Mouse (Mus musculus) gastrocnemius, postnatal 10 days (tissue): Measurements from ENCODE around the gene St8sia2. TPM values are rescaled to one million over a fixed set of nuclear protein-coding genes. Genes with fewer than 3 reads are reported as not detected.
"Not testable (repeated sequence)": the region's sequence is repeated elsewhere in the genome, so short reads cannot be mapped to it uniquely, and the experiment has no call there.

Experiments
- DNase-seq: peaks from one replicate; pipeline ENCODE4 v3.0.0; 2021; ENCODE audit warnings: mixed read lengths
- total RNA-seq, 2 experiments: library from RNA; stranded (reverse); gene quantifications; 2 replicates each; pipeline ENCODE4 v1.2.3; 2021

Gene St8sia2
- total RNA-seq, 2 experiments from 2014 or later, result 6.1 to 6.5 TPM

GRCm38 (mm10) chr7:73989366-73989765 lies 24.1 kb downstream of the St8sia2 start:
- DNase-seq, result no peak

- DNase-seq, result not testable (repeated sequence)
These were observed 41.3 kb downstream of the St8sia2 start for GRCm38 (mm10) chr7:73972157-73972556.

- DNase-seq, result no peak
These were observed 48.3 kb downstream of the St8sia2 start for GRCm38 (mm10) chr7:73965164-73965563.

GRCm38 (mm10) chr7:73962431-73962830 lies 51.1 kb downstream of the St8sia2 start:
- DNase-seq, result no peak

GRCm38 (mm10) chr7:73954441-73954840 lies 59.0 kb downstream of the St8sia2 start:
- DNase-seq, result peak; percentile 70

GRCm38 (mm10) chr7:73953131-73953530 lies 60.4 kb downstream of the St8sia2 start:
- DNase-seq, result no peak

- DNase-seq, result peak; percentile 53
These were observed 71.8 kb downstream of the St8sia2 start for GRCm38 (mm10) chr7:73941640-73942039.

GRCm38 (mm10) chr7:73939236-73939635 lies 74.3 kb downstream of the St8sia2 start:
- no peak for DNase-seq

GRCm38 (mm10) chr7:73938046-73938810 lies 75.3 kb downstream of the St8sia2 start:
- DNase-seq, result no peak

- DNase-seq, result no peak
These were observed 77.4 kb downstream of the St8sia2 start for GRCm38 (mm10) chr7:73936119-73936518.

- DNase-seq, result no peak
These were observed 77.8 kb downstream of the St8sia2 start for GRCm38 (mm10) chr7:73935703-73936102.

GRCm38 (mm10) chr7:73933036-73933435 lies 80.5 kb downstream of the St8sia2 start:
- DNase-seq, result no peak

GRCm38 (mm10) chr7:73920921-73921485 lies 92.5 kb downstream of the St8sia2 start:
- DNase-seq, result no peak

- DNase-seq, result no peak
These were observed 95.7 kb downstream of the St8sia2 start for GRCm38 (mm10) chr7:73917633-73918311.

- DNase-seq, result no peak
These were observed 101.6 kb downstream of the St8sia2 start for GRCm38 (mm10) chr7:73911899-73912298.

GRCm38 (mm10) chr7:73910843-73911242 lies 102.6 kb downstream of the St8sia2 start:
- DNase-seq, result no peak

GRCm38 (mm10) chr7:73909432-73910205 lies 103.9 kb downstream of the St8sia2 start:
- DNase-seq, result no peak

- DNase-seq, result no peak
These were observed 119.0 kb downstream of the St8sia2 start for GRCm38 (mm10) chr7:73894506-73894905.

- DNase-seq, result no peak
These were observed 121.7 kb downstream of the St8sia2 start for GRCm38 (mm10) chr7:73891830-73892229.

- DNase-seq, result no peak
These were observed 122.4 kb downstream of the St8sia2 start for GRCm38 (mm10) chr7:73890891-73891610.

GRCm38 (mm10) chr7:73890466-73890865 lies 123.0 kb downstream of the St8sia2 start:
- DNase-seq, result no peak
